Mouse (Mus musculus) small intestine, adult 2 months (tissue): ENCODE data around the gene Arpp21.

Source experiments
- CTCF ChIP-seq: fragments of 200-500 bp; IDR thresholded peaks from 2 replicates; pipeline ENCODE4 v1.5.1; 2012; ENCODE audit warnings: low read depth, mild to moderate bottlenecking, control low read depth, inconsistent platforms, low read length, moderate library complexity, mixed read lengths; ENCODE audit not compliant: insufficient replicate concordance, insufficient read length; ENCODE audit errors: extremely low read depth
- POLR2A ChIP-seq: fragments of 200-500 bp; IDR thresholded peaks from 2 replicates; pipeline ENCODE4 v1.6.1; 2012; ENCODE audit warnings: low read depth, mild to moderate bottlenecking, control low read depth, inconsistent platforms, low read length, moderate library complexity

- TF ChIP-seq POLR2A = no peak
- no peak for TF ChIP-seq CTCF
Measured at GRCm38 (mm10) chr9:112235041-112235695, 570 bp downstream of the Arpp21 start.
